Mouse (Mus musculus) embryo, embryonic 10.5 days (tissue): ENCODE measurements around the gene Gbp4.
"Not testable (repeated sequence)": the region's sequence is repeated elsewhere in the genome, so short reads cannot be mapped to it uniquely, and the experiment has no call there.

Experiments used
- DNase-seq: peaks from one replicate; pipeline ENCODE4 v3.0.0-alpha.2; 2015; ENCODE audit warnings: low spot score

Gbp4 gene

DNA sequence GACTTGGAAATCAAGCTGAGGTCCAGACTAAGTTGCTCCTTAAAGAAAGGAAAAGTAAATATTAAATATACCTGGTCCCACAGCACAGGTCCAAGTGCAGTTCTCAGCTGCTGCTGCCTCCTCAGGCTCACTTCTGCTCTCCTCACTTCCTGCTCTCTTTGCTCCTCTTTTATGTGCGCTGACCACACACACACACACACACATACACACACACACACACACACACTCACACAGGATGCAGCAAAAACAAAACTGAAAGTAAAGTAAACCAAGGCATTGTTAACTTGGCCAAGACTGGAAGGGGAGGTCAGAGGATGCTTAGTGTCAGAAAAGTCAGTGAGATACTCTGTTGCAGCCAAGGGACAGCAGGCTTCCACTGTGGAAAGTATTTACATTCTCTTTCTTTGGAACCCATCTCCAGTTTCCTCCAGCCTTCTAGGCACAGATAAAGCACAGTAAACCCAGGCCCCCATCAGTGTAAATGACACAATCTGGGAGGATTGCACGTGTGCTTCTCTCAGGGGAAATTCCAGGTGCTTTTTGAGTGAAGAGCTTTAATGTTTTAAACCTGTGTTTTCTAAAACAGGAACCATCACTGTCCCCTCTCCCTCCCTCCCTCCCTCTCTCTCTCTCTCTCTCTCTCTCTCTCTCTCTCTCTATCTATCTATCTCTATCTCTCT lies at the start of gene Gbp4, which contains the start of the genes Gbp9 and Gbp8:
TSS of gene Gbp4 (minus strand) at position 178 of the 680 bp plus-strand sequence.
TSS of gene Gbp9 (minus strand) at position 131 of the 680 bp plus-strand sequence.
TSS of gene Gbp8 (minus strand) at position 132 of the 680 bp plus-strand sequence.
- not testable (repeated sequence) for DNase-seq

DNA sequence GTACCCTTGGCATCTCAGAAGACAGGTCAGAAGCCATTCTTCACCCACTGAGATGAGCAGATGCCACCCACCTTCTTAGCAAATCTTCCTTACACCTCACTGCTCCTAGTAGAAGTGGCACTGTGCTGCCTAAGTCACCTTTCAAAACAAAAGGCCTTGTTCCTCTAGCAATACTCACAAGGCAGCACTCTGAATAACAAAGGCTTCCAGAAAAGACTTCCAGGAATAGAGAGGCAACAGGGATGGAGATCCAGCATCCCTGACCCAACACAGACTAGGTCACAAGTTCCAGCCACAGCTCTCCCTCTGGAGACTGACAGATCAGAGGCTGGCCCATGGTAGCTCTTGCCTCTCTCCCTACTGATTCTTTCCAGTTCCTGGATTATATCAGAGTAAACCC lies 42.1 kb upstream of the Gbp4 start:
- DNase-seq: no peak

DNA sequence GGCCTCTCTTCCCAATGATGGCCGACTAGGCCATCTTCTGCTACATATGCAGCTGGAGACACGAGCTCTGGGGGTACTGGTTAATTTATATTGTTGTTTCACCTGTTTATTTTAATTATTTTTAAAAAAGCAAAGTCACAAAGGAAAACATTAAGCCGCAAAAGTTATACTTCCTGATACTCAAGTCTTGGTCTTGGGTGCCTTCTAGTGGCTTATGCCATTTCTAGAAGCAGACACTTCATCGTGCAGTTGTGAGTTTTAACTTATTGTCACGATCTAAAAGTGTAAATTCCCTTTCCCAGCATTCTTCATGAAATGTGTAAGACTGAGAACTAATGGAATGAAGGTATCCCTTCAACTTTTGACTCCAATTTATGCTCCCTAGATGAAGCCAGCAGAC lies 17.2 kb upstream of the Gbp4 start:
- DNase-seq: no peak

DNA sequence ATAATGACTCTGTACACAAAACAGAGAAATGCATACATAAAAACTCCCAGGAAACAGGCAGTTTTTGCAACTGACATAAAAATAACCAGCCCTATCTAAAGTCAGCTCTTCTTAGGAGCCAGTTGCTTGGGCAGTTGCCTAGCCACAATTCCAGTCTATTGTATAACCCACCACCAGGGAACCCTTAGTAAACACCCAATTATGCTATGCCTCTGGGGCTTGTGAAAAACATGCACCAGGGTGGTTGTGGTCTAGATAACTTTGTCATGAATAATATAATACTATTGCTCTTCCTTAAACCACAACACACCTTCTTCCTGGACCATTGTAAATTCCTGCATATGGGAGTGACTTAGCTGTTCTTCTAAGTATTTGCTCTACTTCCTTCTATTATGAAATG lies 14.7 kb upstream of the Gbp4 start:
- DNase-seq: no peak

DNA sequence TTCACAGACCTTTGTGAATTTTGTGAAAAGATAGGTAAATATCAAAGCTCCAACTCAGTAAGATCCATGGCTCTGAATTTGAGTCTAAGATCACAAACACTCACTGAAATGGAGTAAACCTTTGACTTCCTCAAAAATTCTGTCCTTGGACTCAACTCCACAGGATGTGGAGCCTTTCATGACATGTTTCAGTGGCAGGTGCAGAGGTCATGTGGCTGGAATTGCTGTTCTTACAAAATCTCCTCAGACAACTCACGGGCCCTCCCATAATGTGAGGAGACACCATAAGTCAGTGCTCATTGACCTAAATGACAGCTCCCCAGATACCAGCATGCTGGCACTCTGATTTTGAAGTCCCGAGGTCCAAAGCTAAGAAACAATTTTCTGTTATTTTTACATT lies 8.7 kb upstream of the Gbp4 start:
- DNase-seq: not testable (repeated sequence)

DNA sequence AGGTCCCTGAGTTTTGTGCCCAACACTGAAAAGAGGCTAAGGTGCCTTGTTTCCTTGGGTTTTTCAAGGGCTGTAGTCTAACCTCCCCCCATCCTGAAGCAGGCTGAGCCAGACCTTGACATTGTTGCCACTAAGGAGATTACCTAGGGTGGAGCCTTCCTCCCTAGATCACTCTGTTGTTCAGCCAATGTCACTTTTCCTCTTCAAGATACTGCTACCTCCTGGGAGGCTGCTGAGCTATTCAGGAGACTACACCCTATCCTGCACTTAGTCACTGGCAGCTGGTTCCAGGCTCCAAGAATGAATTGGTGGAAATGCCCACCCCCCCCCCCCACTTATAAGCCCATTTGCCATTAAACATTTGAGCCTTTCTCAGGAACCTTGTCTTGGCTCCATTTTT lies 7.1 kb upstream of the Gbp4 start:
- DNase-seq: no peak

DNA sequence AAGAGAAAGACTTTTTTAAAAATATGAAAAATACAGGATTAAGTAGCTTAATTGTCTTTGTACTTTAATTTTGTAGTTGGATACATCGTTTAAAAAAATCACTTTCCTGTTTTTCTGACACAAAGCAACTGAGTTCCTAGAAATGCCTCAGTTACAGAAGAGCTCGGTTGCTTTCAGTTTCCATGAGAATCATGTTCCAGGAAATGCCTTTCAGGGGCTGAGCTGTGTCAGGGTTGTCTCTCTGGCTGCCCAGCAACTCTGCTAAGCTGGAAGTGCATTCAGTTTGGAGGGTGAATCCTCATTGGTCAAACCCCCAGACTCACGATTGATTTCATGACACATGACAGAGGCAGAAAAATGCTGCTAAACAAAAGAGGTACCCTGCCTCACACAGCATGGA lies 6.3 kb upstream of the Gbp4 start:
- not testable (repeated sequence) for DNase-seq

DNA sequence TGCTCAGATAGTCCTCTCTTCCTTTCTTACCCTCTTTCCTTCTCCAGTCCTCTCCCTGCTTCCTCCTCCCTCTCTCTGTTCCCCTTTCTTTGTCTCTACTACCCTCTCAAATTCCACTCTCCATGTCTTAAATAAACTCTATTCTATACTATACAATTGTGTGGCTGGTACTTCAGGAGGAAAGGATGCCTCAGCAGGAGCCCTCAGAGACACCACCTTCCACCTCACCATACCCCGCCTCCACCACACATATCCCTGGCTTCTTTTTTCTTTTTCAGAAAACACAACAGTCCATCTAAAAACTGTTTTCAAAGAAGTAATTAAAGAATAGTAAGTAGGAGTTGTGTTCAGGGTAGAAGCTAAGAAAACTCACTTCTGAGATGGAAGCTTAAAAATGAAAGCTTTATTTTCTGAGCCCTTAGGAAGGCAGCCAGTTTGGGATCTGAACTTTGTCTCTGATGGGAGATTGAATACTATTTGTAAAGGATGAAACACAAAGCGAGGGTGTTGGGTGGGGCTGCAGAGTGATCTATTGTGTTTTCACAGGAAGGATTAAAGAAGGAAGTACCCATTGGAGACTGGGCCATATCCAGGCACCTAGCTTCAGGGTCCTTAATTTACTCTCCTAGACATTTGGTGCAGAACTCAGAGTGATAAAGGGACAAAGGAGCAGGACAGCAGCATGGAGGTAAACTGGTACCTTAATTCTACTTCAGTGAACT lies 864 bp upstream of the Gbp4 start:
- not testable (repeated sequence) for DNase-seq

DNA sequence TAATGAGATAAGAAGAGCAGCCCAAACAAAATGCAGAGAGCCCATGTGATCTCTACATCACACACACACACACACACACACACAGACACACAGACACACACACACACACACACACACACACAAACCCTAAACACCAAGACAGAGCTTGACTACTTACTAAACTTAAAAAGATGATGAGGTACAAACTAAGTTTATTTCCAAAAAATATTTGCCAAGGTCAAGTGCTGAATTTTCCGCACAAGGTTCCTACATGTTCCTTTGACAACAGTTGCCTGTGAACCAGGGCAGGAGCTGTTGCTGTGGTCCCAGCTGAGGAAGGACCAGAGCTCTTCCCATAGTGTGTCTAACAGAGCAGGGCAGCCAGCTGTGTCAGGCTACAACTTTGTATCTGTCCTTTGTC lies 480 bp downstream of the Gbp4 start:
- no peak for DNase-seq

DNA sequence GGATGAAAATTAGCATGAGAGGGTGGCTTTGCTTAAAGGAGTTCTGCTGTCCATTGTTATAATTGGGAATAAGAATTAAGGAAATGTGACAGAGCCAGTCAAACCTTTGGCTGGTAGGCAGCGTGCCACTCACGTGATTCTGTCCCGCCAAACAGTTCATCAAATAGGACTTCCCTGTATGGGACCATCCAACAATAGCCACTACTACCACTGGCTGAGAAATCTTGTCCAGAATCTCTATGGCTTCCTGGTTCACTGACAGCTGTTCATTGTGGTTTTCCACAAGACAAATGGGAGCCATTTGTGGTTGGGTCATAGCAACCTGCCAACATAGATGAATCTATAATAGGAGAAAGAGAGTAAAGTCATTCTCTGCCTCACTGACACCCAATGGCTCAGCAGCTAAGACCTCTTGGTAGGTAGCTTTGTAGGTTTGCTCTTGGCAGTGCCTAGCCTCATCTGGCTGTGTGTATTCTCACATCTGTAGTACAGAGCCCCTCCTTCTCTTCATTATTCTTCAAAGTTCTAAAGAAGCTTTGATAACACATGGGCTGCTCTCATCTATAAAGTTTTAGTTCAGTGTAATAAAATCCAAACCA lies 2.6 kb downstream of the Gbp4 start:
- not testable (repeated sequence) for DNase-seq

DNA sequence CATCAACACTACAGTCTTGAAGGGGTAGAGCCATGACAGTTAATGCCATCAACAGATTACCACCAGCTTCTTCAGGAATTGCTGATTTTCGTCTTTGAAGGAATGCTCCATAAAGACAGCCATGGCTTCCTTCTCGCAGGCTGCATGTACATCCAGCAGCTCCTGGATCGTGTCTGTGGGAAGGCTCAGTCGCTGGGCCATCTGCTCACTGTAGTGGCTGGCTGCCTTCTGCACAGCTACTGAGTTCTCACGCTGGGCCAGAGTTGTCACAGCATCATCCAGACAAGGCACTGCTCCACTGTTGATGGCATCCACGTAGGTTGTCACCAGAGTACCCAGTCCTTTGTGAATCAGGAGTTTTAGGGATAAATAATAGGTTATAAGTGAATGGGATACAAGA lies 17.7 kb downstream of the Gbp4 start:
- DNase-seq: not testable (repeated sequence)

DNA sequence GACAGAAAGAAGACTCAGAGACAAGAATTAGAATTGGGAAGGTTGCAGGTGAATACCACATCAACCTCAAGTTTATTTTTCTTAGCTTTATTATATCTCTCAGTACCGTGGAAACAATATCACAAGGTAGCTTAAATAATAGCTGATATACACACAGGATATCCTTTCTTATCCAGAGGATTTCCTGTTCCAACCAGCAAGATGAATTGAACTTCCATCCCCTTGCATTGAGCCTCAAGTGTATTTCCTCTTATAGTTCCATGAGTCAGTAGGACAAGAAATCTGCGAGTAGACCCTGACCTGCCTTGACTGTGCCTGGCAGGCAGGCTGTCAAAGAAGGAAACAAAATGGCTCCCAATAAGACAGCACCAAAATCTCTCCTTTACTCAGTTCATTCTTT lies 23.6 kb downstream of the Gbp4 start:
- DNase-seq: no peak

DNA sequence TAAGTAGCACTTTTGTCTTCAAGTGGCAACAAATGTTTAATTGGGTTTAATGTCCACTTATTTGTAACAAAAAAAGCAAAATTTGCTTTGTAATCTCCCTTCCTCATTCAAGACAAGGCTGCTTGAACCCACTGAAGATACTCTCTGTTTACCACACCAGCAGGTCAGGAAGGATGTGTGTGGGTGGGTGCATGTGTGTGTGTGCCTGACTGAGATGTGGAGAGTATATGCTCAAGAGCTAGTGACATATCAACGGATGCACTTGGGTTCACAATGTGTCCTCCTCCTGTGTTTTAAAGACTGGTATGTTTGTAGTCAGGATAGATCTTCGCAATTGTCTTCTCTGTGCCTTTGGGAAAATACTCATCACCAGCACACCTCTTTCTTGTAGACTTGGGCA lies 24.7 kb downstream of the Gbp4 start:
- DNase-seq: no peak

DNA sequence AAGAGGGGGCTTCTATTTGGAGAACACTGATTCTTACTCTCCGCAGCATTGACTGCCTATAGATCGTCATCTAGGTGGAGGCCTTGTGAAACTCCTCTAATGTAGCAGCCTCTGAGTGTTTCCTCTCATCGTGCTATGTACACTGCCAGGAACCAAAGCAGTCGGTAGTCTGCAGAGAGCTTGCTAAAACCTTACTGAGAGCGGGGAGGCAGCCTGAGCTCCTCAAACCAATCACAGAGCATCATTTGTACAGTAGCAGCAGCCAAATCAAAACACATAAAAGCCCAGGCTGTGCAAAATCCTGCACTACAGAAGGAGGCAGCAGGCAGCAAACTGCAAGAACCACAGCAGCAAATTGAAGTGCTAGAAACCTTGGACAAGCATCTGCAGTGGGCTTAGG lies 25.7 kb downstream of the Gbp4 start:
- DNase-seq: no peak

DNA sequence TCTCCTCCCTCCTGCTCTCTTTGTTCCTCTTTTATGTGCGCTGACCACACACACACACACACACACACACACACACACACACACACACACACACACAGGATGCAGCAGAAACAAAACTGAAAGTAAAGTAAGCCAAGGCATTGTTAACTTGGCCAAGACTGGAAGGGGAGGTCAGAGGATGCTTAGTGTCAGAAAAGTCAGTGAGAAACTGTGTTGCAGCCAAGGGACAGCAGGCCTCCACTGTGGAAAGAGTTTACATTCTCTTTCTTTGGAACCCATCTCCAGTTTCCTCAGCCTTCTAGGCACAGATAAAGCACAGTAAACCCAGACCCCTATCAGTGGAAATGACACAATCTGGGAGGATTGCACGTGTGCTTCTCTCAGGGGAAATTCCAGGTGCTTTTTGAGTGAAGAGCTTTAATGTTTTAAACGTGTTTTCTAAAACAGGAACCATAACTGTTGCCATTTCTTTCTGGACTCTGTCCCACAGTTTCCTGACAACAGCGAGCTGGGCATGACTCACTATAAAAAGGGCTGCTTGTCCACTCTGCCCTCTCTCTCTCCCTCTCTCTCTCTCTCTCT lies 29.0 kb downstream of the Gbp4 start:
- peak; percentile 17 for DNase-seq

DNA sequence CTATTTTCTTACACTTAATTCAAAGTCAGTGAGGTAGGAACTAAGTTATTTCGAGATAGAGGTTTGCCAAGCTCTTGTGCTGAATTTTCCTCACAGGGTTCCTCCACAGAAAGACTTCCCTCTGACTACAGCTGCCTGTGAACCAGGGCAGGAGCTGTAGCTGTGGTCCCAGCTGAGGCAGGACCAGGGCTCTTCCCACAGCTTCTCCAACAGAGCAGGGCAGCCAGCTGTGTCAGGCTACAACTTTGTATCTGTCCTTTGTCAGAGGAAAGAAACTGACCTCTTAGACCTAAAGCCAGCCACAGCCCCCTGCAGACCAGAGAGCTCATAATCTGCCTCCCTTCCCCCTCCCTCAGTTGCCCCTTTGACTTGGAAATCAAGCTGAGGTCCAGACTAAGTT lies 29.6 kb downstream of the Gbp4 start:
- DNase-seq: peak; percentile 2

DNA sequence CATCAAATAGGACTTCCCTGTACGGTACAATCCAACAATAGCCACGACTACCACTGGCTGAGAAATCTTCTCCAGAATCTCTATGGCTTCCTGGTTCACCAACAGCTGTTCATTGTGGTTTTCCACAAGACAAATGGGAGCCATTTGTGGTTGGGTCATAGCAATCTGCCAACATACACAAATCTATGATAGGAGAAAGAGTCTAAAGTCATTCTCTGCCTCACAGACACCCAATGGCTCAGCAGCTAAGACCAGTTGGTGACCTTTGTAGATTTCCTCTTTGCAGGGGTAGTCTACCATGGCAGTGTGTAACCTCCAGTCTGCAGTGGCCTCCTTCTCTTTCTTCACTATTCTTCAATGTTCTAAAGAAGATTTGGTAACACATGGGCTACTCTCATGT lies 33.7 kb downstream of the Gbp4 start:
- not testable (repeated sequence) for DNase-seq

DNA sequence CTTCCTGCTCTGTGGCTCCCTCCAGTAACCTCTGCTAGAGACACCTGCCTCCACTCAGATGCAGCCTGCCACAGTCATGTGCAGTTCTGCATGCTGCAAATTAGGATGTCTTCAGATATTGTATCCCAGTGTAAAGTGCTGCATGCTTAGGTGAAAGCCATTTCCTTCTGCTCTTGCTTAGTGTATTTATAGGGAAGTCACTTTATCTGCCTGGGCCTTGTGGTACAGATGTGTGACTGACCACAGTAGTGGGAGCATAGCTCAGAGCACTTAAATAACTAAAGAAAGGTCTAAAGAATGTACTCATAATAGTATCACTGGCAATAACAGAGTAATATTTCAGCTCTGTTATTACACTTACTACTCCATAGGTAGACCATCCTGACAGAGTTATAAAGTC lies 57.5 kb downstream of the Gbp4 start:
- no peak for DNase-seq

DNA sequence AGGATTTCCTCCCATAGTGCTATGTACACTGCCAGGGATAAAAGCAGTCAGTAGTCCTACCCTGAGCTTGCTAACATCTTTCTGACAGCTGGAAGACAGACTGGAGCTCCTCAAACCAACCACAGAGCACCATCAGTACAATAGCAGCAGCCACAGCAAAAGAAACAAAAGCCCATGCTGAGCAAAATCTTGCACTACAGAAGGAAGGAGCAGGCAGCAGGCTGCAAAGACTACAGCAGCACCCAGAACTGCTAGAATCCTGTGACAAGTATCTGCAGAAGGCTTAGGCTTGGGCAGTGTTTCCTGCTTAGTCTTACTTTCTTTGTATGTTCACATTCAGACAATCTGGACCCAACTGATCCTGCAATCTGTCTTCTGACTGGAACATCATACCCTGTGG lies 71.0 kb downstream of the Gbp4 start:
- not testable (repeated sequence) for DNase-seq
